Mouse (Mus musculus) intestine, embryonic 16.5 days (tissue): ENCODE measurements at regions not wholly inside any gene's neighbourhood (a gene's known extent, or its start where the extent isn't known, plus 50 kb on each side); places are given as distances from the start of the nearest gene placed in this dataset.

ENCODE experiments used
- ATAC-seq: fragments of 200-750 bp; cut with Nextera tagmentation; 2 replicates; pipeline ENCODE4 v1.8.0; 2017; ENCODE audit warnings: moderate TSS enrichment, moderate library complexity
- H3K27ac ChIP-seq: fragments of 300-500 bp; sonication (generic); 2 replicates; pipeline ENCODE4 v1.5.1; 2014; ENCODE audit warnings: mild to moderate bottlenecking, low read length
- H3K27me3 ChIP-seq: fragments of 300-500 bp; sonication (generic); replicated peaks from 2 replicates; pipeline ENCODE4 v1.6.1; 2014; ENCODE audit warnings: low read length, control low read depth, mixed read lengths; ENCODE audit not compliant: control insufficient read depth, insufficient read depth
- H3K36me3 ChIP-seq: fragments of 300-500 bp; sonication (generic); 2 replicates; pipeline ENCODE4 v1.6.1; 2014; ENCODE audit warnings: low read length, control low read depth; ENCODE audit not compliant: control insufficient read depth, insufficient read depth
- H3K4me1 ChIP-seq: fragments of 300-500 bp; sonication (generic); 2 replicates; pipeline ENCODE4 v1.6.1; 2014; ENCODE audit warnings: low read length, control low read depth, mixed read lengths; ENCODE audit not compliant: control insufficient read depth, insufficient read depth
- H3K4me2 ChIP-seq: fragments of 300-500 bp; sonication (generic); 2 replicates; pipeline ENCODE4 v1.6.1; 2014; ENCODE audit warnings: low read depth, low read length, control low read depth
- H3K4me3 ChIP-seq: fragments of 300-500 bp; sonication (generic); 2 replicates; pipeline ENCODE4 v1.5.1; 2014; ENCODE audit warnings: mild to moderate bottlenecking, low read length
- H3K9ac ChIP-seq: fragments of 300-500 bp; sonication (generic); 2 replicates; pipeline ENCODE4 v1.6.1; 2014; ENCODE audit warnings: low read depth, low read length
- H3K9me3 ChIP-seq: fragments of 300-500 bp; sonication (generic); 2 replicates; pipeline ENCODE4 v1.6.1; 2016; ENCODE audit warnings: low read length, control low read depth; ENCODE audit not compliant: control insufficient read depth
- WGBS: fragments of 180-500 bp; shearing (Covaris S2); extraction: QIAGEN DNeasy Blood & Tissue Kit; methylation state at CpG from one replicate; pipeline ENCODE4 v1.1.7; 2014; 5-methylcytosine and 5-hydroxymethylcytosine counted together

- WGBS = 79% methylated on average over 3 of the region's 3 CpGs
- H3K9ac ChIP-seq = no peak overlapping the region
- no peak overlapping the region for H3K4me3 ChIP-seq
- H3K4me1 ChIP-seq = no peaks in the 10 kb centered on the region
- H3K27me3 ChIP-seq = no peaks in the 10 kb centered on the region
- no peaks in the 10 kb centered on the region for H3K9me3 ChIP-seq
- ATAC-seq = no peak
- no peak overlapping the region for H3K4me2 ChIP-seq
- H3K36me3 ChIP-seq = no peaks in the 10 kb centered on the region
- H3K27ac ChIP-seq = no peak overlapping the region; the same call in 1 of the 2 replicates
Measured at GRCm38 (mm10) chr4:81059356-81059755, 148.9 kb downstream of the Lurap1l start.

GRCm38 (mm10) chr4:81082290-81082947, 172.0 kb downstream of the Lurap1l start:
- Histone ChIP-seq H3K4me2 (no peak overlapping the region), H3K4me3 (no peak overlapping the region), H3K9me3 (no peaks in the 10 kb centered on the region), H3K36me3 (no peaks in the 10 kb centered on the region), H3K27me3 (no peaks in the 10 kb centered on the region), H3K9ac (no peak overlapping the region), H3K27ac (no peak overlapping the region), H3K4me1 (no peaks in the 10 kb centered on the region)
- 55% methylated on average over 6 of the region's 6 CpGs for WGBS
- ATAC-seq = 0 out of 2 replicates have a peak, but pooled peaks have one; percentile 36

GRCm38 (mm10) chr4:81085188-81085587, 174.7 kb downstream of the Lurap1l start:
- Histone ChIP-seq H3K4me2 (no peak overlapping the region), H3K36me3 (no peaks in the 10 kb centered on the region), H3K27me3 (no peaks in the 10 kb centered on the region), H3K4me1 (no peaks in the 10 kb centered on the region), H3K27ac (no peak overlapping the region), H3K4me3 (no peak overlapping the region), H3K9ac (no peak overlapping the region), H3K9me3 (no peaks in the 10 kb centered on the region)
- 54% methylated on average over 4 of the region's 4 CpGs for WGBS
- no peak for ATAC-seq

GRCm38 (mm10) chr4:81096581-81096980, 186.1 kb downstream of the Lurap1l start:
- H3K36me3 ChIP-seq = no peaks in the 10 kb centered on the region
- H3K9me3 ChIP-seq = no peaks in the 10 kb centered on the region
- H3K9ac ChIP-seq = no peak overlapping the region
- no peaks in the 10 kb centered on the region for H3K4me1 ChIP-seq
- no peak overlapping the region for H3K27ac ChIP-seq
- no peaks in the 10 kb centered on the region for H3K27me3 ChIP-seq
- no peak overlapping the region for H3K4me3 ChIP-seq
- no peak overlapping the region for H3K4me2 ChIP-seq
- ATAC-seq = no peak

- Histone ChIP-seq H3K27ac (no peak overlapping the region), H3K4me1 (no peaks in the 10 kb centered on the region), H3K4me2 (no peak overlapping the region), H3K36me3 (no peaks in the 10 kb centered on the region), H3K27me3 (no peaks in the 10 kb centered on the region), H3K4me3 (no peak overlapping the region), H3K9me3 (no peaks in the 10 kb centered on the region), H3K9ac (no peak overlapping the region)
- 90% methylated on average over 1 of the region's 1 CpGs for WGBS
- ATAC-seq = no peak
Measured at GRCm38 (mm10) chr4:81097597-81097996, 187.2 kb downstream of the Lurap1l start.

GRCm38 (mm10) chr4:81101049-81101448, 190.6 kb downstream of the Lurap1l start:
- H3K4me1 ChIP-seq = no peaks in the 10 kb centered on the region
- 70% methylated on average over 2 of the region's 2 CpGs for WGBS
- H3K27me3 ChIP-seq = no peaks in the 10 kb centered on the region
- H3K27ac ChIP-seq = no peak overlapping the region
- H3K4me3 ChIP-seq = no peak overlapping the region
- H3K9me3 ChIP-seq = no peaks in the 10 kb centered on the region
- H3K36me3 ChIP-seq = no peaks in the 10 kb centered on the region
- H3K9ac ChIP-seq = no peak overlapping the region
- H3K4me2 ChIP-seq = no peak overlapping the region
- ATAC-seq = no peak

- Histone ChIP-seq H3K4me2 (no peak overlapping the region), H3K9me3 (no peaks in the 10 kb centered on the region), H3K4me3 (no peak overlapping the region), H3K27me3 (no peaks in the 10 kb centered on the region), H3K27ac (no peak overlapping the region), H3K9ac (no peak overlapping the region), H3K36me3 (no peaks in the 10 kb centered on the region), H3K4me1 (no peaks in the 10 kb centered on the region)
- WGBS = 42% methylated on average over 3 of the region's 3 CpGs
- no peak for ATAC-seq
Measured at GRCm38 (mm10) chr4:81111307-81111706, 200.9 kb downstream of the Lurap1l start.

GRCm38 (mm10) chr4:81116411-81116810, 206.0 kb downstream of the Lurap1l start:
- H3K36me3 ChIP-seq = no peaks in the 10 kb centered on the region
- H3K27me3 ChIP-seq = no peaks in the 10 kb centered on the region
- no peak overlapping the region for H3K4me3 ChIP-seq
- H3K27ac ChIP-seq = no peak overlapping the region
- H3K9me3 ChIP-seq = no peaks in the 10 kb centered on the region
- H3K4me1 ChIP-seq = no peaks in the 10 kb centered on the region
- H3K4me2 ChIP-seq = no peak overlapping the region
- 81% methylated on average over 7 of the region's 7 CpGs for WGBS
- H3K9ac ChIP-seq = no peak overlapping the region
- no peak for ATAC-seq

GRCm38 (mm10) chr4:81124155-81124554, 213.7 kb downstream of the Lurap1l start:
- no peak for ATAC-seq
- Histone ChIP-seq H3K27me3 (no peaks in the 10 kb centered on the region), H3K4me1 (no peaks in the 10 kb centered on the region), H3K27ac (no peak overlapping the region), H3K9me3 (no peaks in the 10 kb centered on the region), H3K4me2 (no peak overlapping the region), H3K36me3 (no peaks in the 10 kb centered on the region), H3K4me3 (no peak overlapping the region), H3K9ac (no peak overlapping the region)
- WGBS = 55% methylated on average over 3 of the region's 3 CpGs

GRCm38 (mm10) chr4:81129874-81130273, 219.4 kb downstream of the Lurap1l start:
- Histone ChIP-seq H3K9me3 (no peaks in the 10 kb centered on the region), H3K27me3 (no peaks in the 10 kb centered on the region), H3K4me1 (no peaks in the 10 kb centered on the region), H3K4me3 (no peak overlapping the region), H3K27ac (no peak overlapping the region), H3K4me2 (no peak overlapping the region), H3K9ac (no peak overlapping the region), H3K36me3 (no peaks in the 10 kb centered on the region)
- ATAC-seq = no peak
- WGBS = 43% methylated on average over 2 of the region's 2 CpGs
